9 mouse cellular contexts compared by ENCODE assay signal in the genomic region with DNA sequence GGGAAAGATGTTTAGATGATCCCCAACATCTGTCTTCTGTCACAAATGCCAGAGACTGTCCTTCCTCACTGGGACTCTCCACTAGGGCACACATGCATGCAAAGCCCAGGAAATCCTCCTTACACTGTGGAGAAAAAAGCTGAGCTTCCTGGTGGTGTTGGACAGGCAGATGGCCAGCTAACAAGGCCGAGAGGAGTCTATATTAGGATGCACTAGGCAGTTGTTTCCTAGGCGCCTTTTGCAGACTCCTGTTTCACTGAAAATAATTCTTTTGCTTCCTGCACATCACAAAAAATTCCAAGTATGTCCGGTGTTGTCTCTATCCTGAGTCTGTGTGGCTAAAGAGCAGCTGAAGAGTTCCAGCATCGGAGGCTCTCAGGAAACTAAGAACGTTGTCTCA. TPM values are rescaled to one million over a fixed set of nuclear protein-coding genes. Genes with fewer than 3 reads are reported as not detected.
A peak's percentile ranks its signal among the peaks of the same experiment; 100 is the strongest.
DNase-seq lines count a peak whose midpoint lies in the region; ATAC-seq and TF ChIP-seq lines count a peak whose summit lies in the region.
"Had no signal": no experiment of that assay in that cellular context is flagged by ENCODE, and none has a peak within 500 bp of the region (broad histone marks: within the 10 kb centered on the region; RNA-seq: fewer than 3 reads in every experiment).

No protein-coding gene starts in this region.

- TF ChIP-seq POLR2A in testis, adult 2 months (IDR thresholded peaks at IDR 0.05; ENCODE audit: control insufficient read depth, low read depth, low read length), result no peak

- H3K9ac ChIP-seq in kidney, embryonic 14.5 days (ENCODE audit: low read depth, low read length), result no peak overlapping the region

- TF ChIP-seq CTCF in gastrocnemius, adult 2 months (IDR thresholded peaks at IDR 0.05), result no peak
- no peak for TF ChIP-seq CTCF in testis, adult 2 months (IDR thresholded peaks at IDR 0.05; ENCODE audit: control insufficient read depth, insufficient read depth, insufficient replicate concordance, low read depth, low read length)

- H3K27ac ChIP-seq in gastrocnemius, adult 2 months, result peak overlapping the region; percentile 69
- H3K27ac ChIP-seq in testis, adult 2 months (ENCODE audit: control insufficient read depth, insufficient read depth, low read depth, low read length), result peak overlapping the region; percentile 39
- H3K27ac ChIP-seq in kidney, embryonic 14.5 days (ENCODE audit: low read depth, low read length), result peak overlapping the region; percentile 38; the same call in 1 of the 2 replicates

- H3K9me3 ChIP-seq in kidney, embryonic 14.5 days (ENCODE audit: control insufficient read depth, low read length), result no peaks in the 10 kb centered on the region
- H3K9me3 ChIP-seq: megakaryocyte, embryonic 14.5 days had no signal

- H3K4me2 ChIP-seq in kidney, embryonic 14.5 days (replicated peaks; ENCODE audit: low read depth, low read length), result no peak overlapping the region

- no peak overlapping the region for H3K4me3 ChIP-seq in gastrocnemius, adult 2 months
- no peak overlapping the region for H3K4me3 ChIP-seq in testis, adult 2 months (ENCODE audit: control insufficient read depth, low read depth, low read length)
- H3K4me3 ChIP-seq in kidney, embryonic 14.5 days (ENCODE audit: low read length), result no peak overlapping the region
- H3K4me3 ChIP-seq: megakaryocyte, embryonic 14.5 days had no signal

- H3K4me1 ChIP-seq in testis, adult 2 months (ENCODE audit: control insufficient read depth, insufficient read depth, low read length), result no peaks in the 10 kb centered on the region; the same call in 1 of the 2 replicates
- peaks cover 47% of the 10 kb centered on the region for H3K4me1 ChIP-seq in kidney, embryonic 14.5 days (ENCODE audit: control insufficient read depth, insufficient read depth, low read length)

- no peaks in the 10 kb centered on the region for H3K36me3 ChIP-seq in testis, adult 2 months (ENCODE audit: control insufficient read depth, insufficient read depth, low read length)
- H3K36me3 ChIP-seq in kidney, embryonic 14.5 days (ENCODE audit: control insufficient read depth, insufficient read depth, low read length), result no peaks in the 10 kb centered on the region

- no peak for ATAC-seq in kidney, embryonic 14.5 days (ENCODE audit: low FRiP score, low TSS enrichment)

- 56% methylated on average over 5 of the region's 5 CpGs for WGBS in kidney, embryonic 14.5 days

- DNase-seq in gastrocnemius, adult 2 months, result peak; percentile 34
- no peak for DNase-seq in gastrocnemius, adult 8-10 months (ENCODE audit: low spot score in 2 of 2)
- DNase-seq in testis, postnatal 10 days (ENCODE audit: low spot score), result no peak
- no peak for DNase-seq in yolk sac, embryonic 10.5 days (ENCODE audit: low spot score)
- no peak for DNase-seq in gastrocnemius, postnatal 4 days (ENCODE audit: low spot score in 2 of 2)
- DNase-seq in retina, postnatal 1 day, result no peak

- intact Hi-C loops in gastrocnemius, adult 2 months (cut with DNase I), result no loop called here

- no peaks in the 10 kb centered on the region for H3K27me3 ChIP-seq in testis, adult 2 months (ENCODE audit: control insufficient read depth, insufficient read depth, low read length)
- H3K27me3 ChIP-seq in kidney, embryonic 14.5 days (ENCODE audit: control insufficient read depth, insufficient read depth, low read length), result no peaks in the 10 kb centered on the region
- H3K27me3 ChIP-seq: megakaryocyte, embryonic 14.5 days had no signal

RNA-seq across cellular contexts. Expression of a gene that starts 3.8 kb away (rescaled TPM):
- 1 to 10 TPM; 1.3 to 1.9 TPM for total RNA-seq in gastrocnemius, adult 2 months (2021)
- 1 to 10 TPM; 1.5 to 3.6 (median 2.6) TPM for total RNA-seq in gastrocnemius, adult 8-10 months (2022)
- 0.72 and 0.89 TPM in 2 replicates for polyA plus RNA-seq in testis, adult 2 months (2012; rRNA removed)
- polyA plus RNA-seq in kidney, embryonic 14.5 days (2014; fragmentation: Nextera tagmentation; extraction: Ambion mirVana), result 2.9 and 3.3 TPM in 2 replicates
- 1 to 10 TPM; 1.9 to 2.9 TPM for total RNA-seq in gastrocnemius, postnatal 4 days (2021)

RNA-seq across cellular contexts. Expression of a gene that starts 22.3 kb away (rescaled TPM):
- total RNA-seq in gastrocnemius, adult 2 months (2021), result 10 to 100 TPM; 52.8 to 55.7 TPM
- total RNA-seq in gastrocnemius, adult 8-10 months (2022), result 10 to 100 TPM; 59.2 to 62.4 (median 60.6) TPM
- 5.5 and 5.8 TPM in 2 replicates for polyA plus RNA-seq in testis, adult 2 months (2012; rRNA removed)
- polyA plus RNA-seq in kidney, embryonic 14.5 days (2014; fragmentation: Nextera tagmentation; extraction: Ambion mirVana), result 56.9 and 72.3 TPM in 2 replicates
- total RNA-seq in gastrocnemius, postnatal 4 days (2021), result 100 to 1,000 TPM; 113 to 118 TPM

RNA-seq across cellular contexts. Expression of a gene that starts 50.2 kb away (rescaled TPM):
- total RNA-seq in gastrocnemius, adult 2 months (2021), result 10 to 100 TPM in 1 of 2 experiments, 1 to 10 TPM in 1; 7.9 to 10.3 TPM
- 10 to 100 TPM; 10.8 to 14.9 (median 11.9) TPM for total RNA-seq in gastrocnemius, adult 8-10 months (2022)
- 22.1 and 26.3 TPM in 2 replicates for polyA plus RNA-seq in testis, adult 2 months (2012; rRNA removed)
- polyA plus RNA-seq in kidney, embryonic 14.5 days (2014; fragmentation: Nextera tagmentation; extraction: Ambion mirVana), result 279 and 325 TPM in 2 replicates
- 10 to 100 TPM; 40.9 to 41.6 TPM for total RNA-seq in gastrocnemius, postnatal 4 days (2021)

RNA-seq across cellular contexts. Expression of a gene that starts 52.1 kb away (rescaled TPM):
- total RNA-seq in gastrocnemius, adult 2 months (2021), result 10 to 100 TPM; 19.3 to 24.4 TPM
- total RNA-seq in gastrocnemius, adult 8-10 months (2022), result 10 to 100 TPM; 18.2 to 20.0 (median 18.5) TPM
- polyA plus RNA-seq in testis, adult 2 months (2012; rRNA removed), result 12.8 and 14.1 TPM in 2 replicates
- polyA plus RNA-seq in kidney, embryonic 14.5 days (2014; fragmentation: Nextera tagmentation; extraction: Ambion mirVana), result 25.7 and 37.9 TPM in 2 replicates
- total RNA-seq in gastrocnemius, postnatal 4 days (2021), result 10 to 100 TPM; 16.7 to 20.7 TPM

RNA-seq across cellular contexts. Expression of a gene that starts 58.0 kb away (rescaled TPM):
- 100 to 1,000 TPM; 601 to 627 TPM for total RNA-seq in gastrocnemius, adult 2 months (2021)
- 100 to 1,000 TPM; 608 to 758 (median 650) TPM for total RNA-seq in gastrocnemius, adult 8-10 months (2022)
- polyA plus RNA-seq in testis, adult 2 months (2012; rRNA removed), result 181 and 213 TPM in 2 replicates
- 1,389 and 1,446 TPM in 2 replicates for polyA plus RNA-seq in kidney, embryonic 14.5 days (2014; fragmentation: Nextera tagmentation; extraction: Ambion mirVana)
- total RNA-seq in gastrocnemius, postnatal 4 days (2021), result 1,000 to 10,000 TPM in 1 of 2 experiments, 100 to 1,000 TPM in 1; 987 to 1,060 TPM
